Mouse (Mus musculus) liver, embryonic 14.5 days (tissue): ENCODE results near the gene Lmtk2.

Source experiments
- CTCF ChIP-seq: IDR thresholded peaks from 2 replicates; pipeline ENCODE4 v1.5.1; 2016; ENCODE audit warnings: antibody characterized with exemption, low read depth, control low read depth
- EP300 ChIP-seq: IDR thresholded peaks from 2 replicates; pipeline ENCODE4 v1.6.1; 2016; ENCODE audit warnings: antibody characterized with exemption, low read depth

GRCm38 (mm10) chr5:144118271-144118670 is 18.0 kb downstream of the Lmtk2 start:
- TF ChIP-seq CTCF (no peak), EP300 (no peak)
